ENCODE assay signal across 8 mouse cellular contexts in genomic region chr19:46961652-46962051, GRCm38 (mm10). TPM values are rescaled to one million over a fixed set of nuclear protein-coding genes. Genes with fewer than 3 reads are reported as not detected.
DNase-seq lines count a peak whose midpoint lies in the region; ATAC-seq and TF ChIP-seq lines count a peak whose summit lies in the region.

No protein-coding gene starts in this region.

- no peaks in the 10 kb centered on the region for H3K27me3 ChIP-seq in cerebellum, adult 2 months (ENCODE audit: control insufficient read depth, insufficient read depth, low read length)
- no peaks in the 10 kb centered on the region for H3K27me3 ChIP-seq in lung, embryonic 16.5 days (ENCODE audit: control insufficient read depth, insufficient read depth, low read depth, low read length)

- peak overlapping the region; percentile 92 for H3K9ac ChIP-seq in ES-E14 (ENCODE audit: insufficient read depth, low read depth, low read length, poor library complexity, severe bottlenecking)
- peak overlapping the region; percentile 91 for H3K9ac ChIP-seq in lung, embryonic 16.5 days (ENCODE audit: low read length)

- no peaks in the 10 kb centered on the region; the same call in 1 of the 2 replicates for H3K36me3 ChIP-seq in ES-E14 (ENCODE audit: control insufficient read depth, insufficient read depth, low read length, poor library complexity, severe bottlenecking)
- H3K36me3 ChIP-seq in lung, embryonic 16.5 days (ENCODE audit: control insufficient read depth, insufficient read depth, low read length): no peaks in the 10 kb centered on the region

- H3K27ac ChIP-seq in ES-E14 (ENCODE audit: insufficient read depth, low read depth, low read length, poor library complexity, severe bottlenecking): peak overlapping the region; percentile 90
- peak overlapping the region; percentile 91 for H3K27ac ChIP-seq in cerebellum, adult 2 months (ENCODE audit: insufficient read depth, low read length)
- H3K27ac ChIP-seq in lung, embryonic 16.5 days (ENCODE audit: low read length): peak overlapping the region; percentile 98

- in situ Hi-C loops in ES-E14 (cut with MboI; ENCODE audit: low sequenced_read_pairs in 2 of 2, unreplicated experiment in 2 of 2): no loop called here

- peaks cover 4 to 10% of the 10 kb centered on the region in 2 experiments; a peak in 3 of 4 replicates for H3K4me1 ChIP-seq in ES-E14 (ENCODE audit: control insufficient read depth in 2 of 2, insufficient read depth in 2 of 2, low read length in 2 of 2, poor library complexity in 1 of 2)
- H3K4me1 ChIP-seq in cerebellum, adult 2 months (ENCODE audit: control insufficient read depth, insufficient read depth, low read length): peaks cover 12% of the 10 kb centered on the region
- H3K4me1 ChIP-seq in lung, embryonic 16.5 days (replicated peaks; ENCODE audit: control insufficient read depth, insufficient read depth, low read length): peaks cover 34% of the 10 kb centered on the region

- peak; percentile 75 to 85 for ATAC-seq in hematopoietic stem cell, adult 5-6 weeks (replicated peaks in 1 of 2; ENCODE audit: insufficient read depth in 1 of 2, low FRiP score in 2 of 2, low TSS enrichment in 1 of 2, low read depth in 1 of 2, poor library complexity in 2 of 2, severe bottlenecking in 2 of 2)
- ATAC-seq in lung, embryonic 16.5 days (ENCODE audit: low read depth): peak; percentile 90

- 2% methylated on average over 36 of the region's 36 CpGs for WGBS in cerebellum, adult 2 months
- 0% methylated on average over 36 of the region's 36 CpGs for WGBS in lung, embryonic 16.5 days

- peak overlapping the region; percentile 78 for H3K4me2 ChIP-seq in lung, embryonic 16.5 days (ENCODE audit: low read depth, low read length)

- H3K9me3 ChIP-seq in ES-E14 (ENCODE audit: control insufficient read depth, insufficient read depth, low read depth, low read length): no peaks in the 10 kb centered on the region
- no peaks in the 10 kb centered on the region for H3K9me3 ChIP-seq in lung, embryonic 16.5 days (ENCODE audit: control insufficient read depth, low read length)

- TF ChIP-seq POLR2A in cerebellum, adult 2 months (IDR thresholded peaks at IDR 0.05; ENCODE audit: borderline replicate concordance, insufficient read depth, low read length): peak; percentile 58

- no peak for TF ChIP-seq CTCF in cerebellum, adult 2 months (IDR thresholded peaks at IDR 0.05; ENCODE audit: borderline replicate concordance, insufficient read depth, low read depth, low read length)

- peak; percentile 42 for DNase-seq in ES-E14 (ENCODE audit: low read depth, low spot score)
- DNase-seq in cerebellum, adult 2 months: peak; percentile 88 to 90
- DNase-seq in forelimb bud, embryonic 11.5 days (ENCODE audit: low read depth, low spot score): peak; percentile 73
- DNase-seq in layer of hippocampus, adult 9-11 months: peak; percentile 89
- DNase-seq in ovary, adult 18-20 months (ENCODE audit: low spot score): peak; percentile 81
- DNase-seq in thymus, postnatal 0 days (ENCODE audit: low spot score): peak; percentile 74

- H3K4me3 ChIP-seq in ES-E14 (ENCODE audit: insufficient read depth in 1 of 2, low read depth in 1 of 2, low read length in 2 of 2, poor library complexity in 1 of 2, severe bottlenecking in 1 of 2): peak overlapping the region; percentile 83 to 94
- H3K4me3 ChIP-seq in cerebellum, adult 2 months (replicated peaks; ENCODE audit: insufficient read depth, low read depth, low read length): peak overlapping the region; percentile 95
- peak overlapping the region; percentile 78 for H3K4me3 ChIP-seq in lung, embryonic 16.5 days (ENCODE audit: low read length)

TF ChIP-seq in ES-E14, 5 proteins besides CTCF, POLR2A, EP300 and RAD21:
- no peak for TF ChIP-seq CHD2 (IDR thresholded peaks at IDR 0.05; ENCODE audit: low read depth, low read length)
- TF ChIP-seq MAFK (IDR thresholded peaks at IDR 0.05; ENCODE audit: insufficient read depth, low read depth, low read length): no peak
- no peak for TF ChIP-seq HCFC1 (IDR thresholded peaks at IDR 0.05; ENCODE audit: borderline replicate concordance, insufficient read depth, low read length)
- TF ChIP-seq ZC3H11A (IDR thresholded peaks at IDR 0.05; ENCODE audit: borderline replicate concordance, low read depth, low read length): no peak
- no peak for TF ChIP-seq ZNF384 (IDR thresholded peaks at IDR 0.05; ENCODE audit: low read depth, low read length)
TF ChIP-seq in ES-E14: peak in this region for 0.

RNA-seq across cellular contexts. Expression of gene Ina, which starts 52.8 kb away (rescaled TPM):
- 9.8 and 18.4 TPM in 2 replicates for total RNA-seq in ES-E14 (2012; rRNA removed)
- 214 and 232 TPM in 2 replicates for polyA plus RNA-seq in cerebellum, adult 2 months (2012; rRNA removed)
- total RNA-seq in hematopoietic stem cell, adult 5-6 weeks (2017): not detected in 2 replicates
- 0.51 and 1.2 TPM in 2 replicates for polyA plus RNA-seq in lung, embryonic 16.5 days (2015; fragmentation: Nextera tagmentation; extraction: Ambion mirVana)
- 0.37 and 0.39 TPM in 2 replicates for polyA plus RNA-seq in thymus, postnatal 0 days (2015; fragmentation: Nextera tagmentation; extraction: Ambion mirVana)

RNA-seq across cellular contexts. Expression of gene Nt5c2, which starts 53.3 kb away (rescaled TPM):
- total RNA-seq in ES-E14 (2012; rRNA removed): 26.9 and 27.0 TPM in 2 replicates
- polyA plus RNA-seq in cerebellum, adult 2 months (2012; rRNA removed): 48.9 and 49.3 TPM in 2 replicates
- 93.0 and 138 TPM in 2 replicates for total RNA-seq in hematopoietic stem cell, adult 5-6 weeks (2017)
- polyA plus RNA-seq in lung, embryonic 16.5 days (2015; fragmentation: Nextera tagmentation; extraction: Ambion mirVana): 87.7 and 92.2 TPM in 2 replicates
- 104 and 120 TPM in 2 replicates for polyA plus RNA-seq in thymus, postnatal 0 days (2015; fragmentation: Nextera tagmentation; extraction: Ambion mirVana)

Comparison
In these comparisons a context has a peak if more than half of its experiments do, and no peak if none do; other contexts are left out.
1. Peak in every context shown above with its lines: DNase-seq, ATAC-seq, H3K4me3 ChIP-seq and H3K27ac ChIP-seq.
2. RNA of gene Ina, which starts 52.8 kb away (polyA plus RNA-seq): 214 to 232 TPM in cerebellum, adult 2 months; 0.51 to 1.2 TPM in lung, embryonic 16.5 days and 0.37 to 0.39 TPM in thymus, postnatal 0 days; every median in the first group is over 10 times any median in the second.